Mouse (Mus musculus) megakaryocyte, embryonic 14.5 days (primary cell): ENCODE results near the gene Iqca. TPM values are rescaled to one million over a fixed set of nuclear protein-coding genes. Genes with fewer than 3 reads are reported as not detected.

ENCODE experiments used
- H3K27me3 ChIP-seq: replicated peaks from 2 replicates; pipeline ENCODE3; 2012; ENCODE audit warnings: inconsistent platforms
- H3K36me3 ChIP-seq: replicated peaks from 2 replicates; pipeline ENCODE3; 2012; ENCODE audit warnings: low read length, inconsistent platforms, mixed read lengths
- H3K4me1 ChIP-seq: 2 replicates; pipeline ENCODE4 v1.6.1; 2012; ENCODE audit warnings: inconsistent platforms
- H3K4me3 ChIP-seq: replicated peaks from 2 replicates; pipeline ENCODE3; 2012; ENCODE audit warnings: moderate library complexity, mild to moderate bottlenecking, inconsistent platforms
- H3K9me3 ChIP-seq: 2 replicates; pipeline ENCODE4 v1.6.1; 2012; ENCODE audit warnings: inconsistent platforms
- FLI1 ChIP-seq: IDR thresholded peaks from 2 replicates; pipeline ENCODE4 v1.6.1; 2012; ENCODE audit warnings: low read length, inconsistent platforms, mixed read lengths
- GATA1 ChIP-seq: IDR thresholded peaks from 3 replicates; pipeline ENCODE4 v1.6.1; 2012; ENCODE audit warnings: mixed read lengths, low read length, inconsistent platforms, borderline replicate concordance
- polyA plus RNA-seq: library from polyadenylated mRNA; stranded (reverse); fragments of >175 nt; gene quantifications from 2 replicates; pipeline ENCODE4 v1.2.3, GENCODE M21; 2012; ENCODE audit warnings: low replicate concordance; ENCODE audit not compliant: insufficient read depth

Iqca gene
- polyA plus RNA-seq, 1 experiment: not detected

DNA sequence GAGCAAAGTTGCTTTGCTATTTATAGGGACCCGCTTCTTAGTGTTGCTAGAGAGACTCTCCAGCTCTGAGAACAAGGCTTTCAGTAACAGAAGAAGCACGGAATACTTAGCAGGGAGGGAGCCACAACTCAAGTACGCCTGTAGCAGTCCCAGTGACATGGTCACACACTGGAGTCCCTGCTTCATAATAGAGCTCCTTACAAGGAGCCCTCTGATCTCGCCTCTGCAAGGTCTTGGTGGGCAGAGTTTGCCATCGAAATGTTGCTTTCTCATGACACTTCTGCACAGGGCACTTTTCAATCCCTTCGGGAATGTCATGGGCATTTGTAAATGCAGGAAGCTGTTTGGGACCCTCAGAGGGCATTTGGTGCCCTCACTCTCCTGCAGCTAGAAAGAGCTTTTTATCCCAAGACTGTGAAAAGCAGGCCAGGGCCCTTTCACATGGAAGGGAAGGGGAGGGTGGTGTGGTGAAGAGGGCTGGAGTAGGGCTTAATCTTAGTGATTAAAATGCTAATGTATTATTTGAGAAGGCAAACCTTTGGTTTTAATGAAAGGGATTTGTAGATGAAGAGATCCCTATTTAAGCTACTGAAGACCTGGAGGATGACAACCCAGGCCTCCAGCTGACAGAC is 67.6 kb downstream of the Iqca start:
- Histone ChIP-seq H3K4me3 (no peak overlapping the region), H3K4me1 (no peaks in the 10 kb centered on the region), H3K27me3 (no peaks in the 10 kb centered on the region), H3K36me3 (no peaks in the 10 kb centered on the region), H3K9me3 (peaks cover 5% of the 10 kb centered on the region; the same call in 1 of the 2 replicates)
- no peak for TF ChIP-seq GATA1
- no peak for TF ChIP-seq FLI1

- Histone ChIP-seq H3K4me3 (no peak overlapping the region), H3K36me3 (no peaks in the 10 kb centered on the region), H3K4me1 (no peaks in the 10 kb centered on the region), H3K9me3 (no peaks in the 10 kb centered on the region), H3K27me3 (no peaks in the 10 kb centered on the region)
- TF ChIP-seq GATA1 (no peak), FLI1 (no peak)
These were observed 76.9 kb downstream of the Iqca start for GRCm38 (mm10) chr1:90076291-90076690.

DNA sequence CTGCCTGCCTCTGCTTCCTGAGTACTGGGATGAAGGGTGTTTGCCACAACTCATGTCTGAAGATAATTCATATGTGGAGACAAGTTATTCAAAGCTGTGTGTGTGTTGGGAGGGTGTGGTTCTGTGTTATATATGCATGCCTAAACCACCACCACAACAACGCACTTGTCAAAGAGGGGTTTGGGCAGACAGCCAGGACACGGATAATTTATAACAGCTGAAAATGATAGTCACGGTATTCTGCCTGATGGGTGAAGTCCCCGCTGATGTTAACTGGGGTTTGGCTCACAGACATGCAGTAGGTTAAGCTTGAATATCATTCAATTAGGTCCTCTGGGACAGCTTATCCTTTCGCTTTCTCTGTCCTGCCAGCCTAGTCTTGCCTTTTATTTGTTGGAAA is 78.4 kb downstream of the Iqca start:
- no peaks in the 10 kb centered on the region for H3K4me1 ChIP-seq
- H3K4me3 ChIP-seq: no peak overlapping the region
- TF ChIP-seq FLI1: no peak
- no peak for TF ChIP-seq GATA1
- no peaks in the 10 kb centered on the region for H3K27me3 ChIP-seq
- no peaks in the 10 kb centered on the region for H3K9me3 ChIP-seq
- no peaks in the 10 kb centered on the region for H3K36me3 ChIP-seq

DNA sequence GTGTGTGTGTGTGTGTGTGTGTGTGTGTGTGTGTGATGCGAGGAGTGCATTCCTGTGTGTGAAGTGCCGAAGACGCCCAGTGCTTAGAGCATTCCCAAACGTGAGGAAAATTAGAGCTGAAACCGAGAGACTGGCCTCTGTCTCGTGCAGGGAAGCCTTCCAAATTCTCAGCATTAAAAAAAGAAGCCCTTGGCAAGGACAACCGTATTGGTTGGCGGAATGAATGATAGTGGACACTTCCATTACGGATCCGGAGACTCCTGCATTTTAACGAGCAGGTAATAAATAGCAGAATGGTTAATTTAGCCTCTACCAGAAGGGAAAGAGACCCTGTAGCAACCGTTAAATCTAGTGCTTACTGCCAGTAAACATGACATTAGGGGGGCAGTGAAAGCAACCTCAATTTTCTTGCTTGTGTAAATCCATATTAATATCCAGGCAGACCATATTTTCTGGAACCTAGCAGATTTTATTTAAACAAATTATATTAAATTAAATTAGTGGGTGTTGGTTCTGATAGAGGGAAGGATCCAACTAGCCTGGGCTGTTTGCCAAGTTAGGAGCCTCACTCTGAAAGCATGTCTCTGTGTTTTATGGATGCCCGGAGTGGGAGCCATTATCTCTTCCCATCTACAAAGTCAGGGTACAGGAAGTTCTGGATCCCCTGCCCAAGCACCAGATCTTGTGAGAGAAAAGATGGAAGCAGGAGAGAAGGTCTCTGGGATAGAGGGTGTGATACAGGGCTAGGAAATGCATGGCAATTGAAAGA is 81.2 kb downstream of the Iqca start:
- Histone ChIP-seq H3K9me3 (no peaks in the 10 kb centered on the region), H3K4me3 (no peak overlapping the region), H3K27me3 (no peaks in the 10 kb centered on the region), H3K36me3 (no peaks in the 10 kb centered on the region), H3K4me1 (no peaks in the 10 kb centered on the region)
- TF ChIP-seq GATA1 (no peak), FLI1 (no peak)

DNA sequence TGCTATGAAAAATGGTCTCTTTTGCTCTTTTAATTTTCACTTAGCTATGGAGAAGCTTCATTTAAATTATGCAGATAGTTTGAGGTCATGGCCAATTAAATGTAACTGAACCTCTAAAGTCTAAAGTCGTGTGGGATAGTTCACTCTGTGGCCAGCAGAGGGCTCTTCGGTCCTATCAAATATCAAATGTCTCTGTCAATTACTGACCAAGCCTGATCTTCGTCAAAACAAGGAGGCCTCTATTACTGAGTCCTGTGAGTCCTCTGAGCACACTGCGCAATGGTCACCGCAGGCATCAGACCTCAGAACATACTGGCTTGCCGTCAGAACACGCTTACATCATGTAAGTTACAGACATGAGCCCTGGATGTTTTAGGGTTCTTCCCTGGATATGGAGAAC is 92.6 kb downstream of the Iqca start:
- no peaks in the 10 kb centered on the region for H3K36me3 ChIP-seq
- TF ChIP-seq FLI1: no peak
- no peak for TF ChIP-seq GATA1
- no peak overlapping the region for H3K4me3 ChIP-seq
- peaks cover 15% of the 10 kb centered on the region for H3K9me3 ChIP-seq
- peaks cover 18% of the 10 kb centered on the region for H3K27me3 ChIP-seq
- no peaks in the 10 kb centered on the region for H3K4me1 ChIP-seq

DNA sequence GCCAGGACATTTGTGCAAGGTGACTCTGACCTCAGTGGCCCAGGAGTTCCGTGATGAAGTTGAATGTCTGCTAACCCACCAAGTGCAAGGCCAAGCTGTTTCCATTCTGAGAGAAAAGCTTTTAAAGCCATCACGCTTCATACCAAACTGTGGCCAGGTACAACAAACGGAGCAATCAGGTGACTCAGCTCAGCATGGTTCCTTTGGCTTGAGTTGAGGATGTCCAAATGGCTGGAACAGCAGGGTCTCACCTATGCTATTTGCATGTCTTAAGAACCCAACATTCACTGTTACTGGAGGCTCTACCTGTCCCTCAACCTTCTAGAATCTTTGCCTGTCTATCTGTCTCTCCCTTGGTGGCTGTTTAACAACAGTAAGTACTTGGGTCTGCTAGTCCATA is 93.1 kb downstream of the Iqca start:
- H3K4me1 ChIP-seq: no peaks in the 10 kb centered on the region
- no peak for TF ChIP-seq FLI1
- TF ChIP-seq GATA1: no peak
- H3K4me3 ChIP-seq: no peak overlapping the region
- peaks cover 19% of the 10 kb centered on the region for H3K27me3 ChIP-seq
- peaks cover 15% of the 10 kb centered on the region for H3K9me3 ChIP-seq
- no peaks in the 10 kb centered on the region for H3K36me3 ChIP-seq

DNA sequence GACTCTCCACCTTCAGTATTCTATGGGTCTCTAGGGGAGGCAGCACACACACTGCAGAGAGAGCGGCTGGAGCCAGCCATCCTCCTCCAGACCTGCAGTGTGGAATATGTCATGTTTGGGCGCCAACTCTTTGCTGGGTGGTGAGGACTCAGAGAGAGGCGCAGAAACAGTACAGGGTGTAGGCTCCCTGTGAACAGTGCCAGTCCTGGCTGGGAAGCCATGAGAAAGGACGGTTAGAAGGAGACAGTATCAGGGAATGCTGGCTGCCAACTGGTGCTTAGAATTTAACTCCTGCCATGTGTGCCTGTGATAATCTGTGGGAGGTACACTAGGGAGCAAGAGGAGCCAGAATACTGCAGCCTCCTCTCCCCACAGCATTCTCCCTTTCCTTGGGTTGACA is 98.2 kb downstream of the Iqca start:
- Histone ChIP-seq H3K4me3 (no peak overlapping the region), H3K4me1 (peaks cover 4% of the 10 kb centered on the region; the same call in 1 of the 2 replicates), H3K27me3 (peaks cover 28% of the 10 kb centered on the region), H3K36me3 (no peaks in the 10 kb centered on the region), H3K9me3 (peaks cover 17% of the 10 kb centered on the region)
- TF ChIP-seq GATA1 (no peak), FLI1 (no peak)

- no peak for TF ChIP-seq GATA1
- no peak for TF ChIP-seq FLI1
- 0 out of 2 replicates have a peak, but pooled peaks cover 2% of the 10 kb centered on the region for H3K9me3 ChIP-seq
These were observed 101.9 kb downstream of the Iqca start for GRCm38 (mm10) chr1:90051347-90051746.

DNA sequence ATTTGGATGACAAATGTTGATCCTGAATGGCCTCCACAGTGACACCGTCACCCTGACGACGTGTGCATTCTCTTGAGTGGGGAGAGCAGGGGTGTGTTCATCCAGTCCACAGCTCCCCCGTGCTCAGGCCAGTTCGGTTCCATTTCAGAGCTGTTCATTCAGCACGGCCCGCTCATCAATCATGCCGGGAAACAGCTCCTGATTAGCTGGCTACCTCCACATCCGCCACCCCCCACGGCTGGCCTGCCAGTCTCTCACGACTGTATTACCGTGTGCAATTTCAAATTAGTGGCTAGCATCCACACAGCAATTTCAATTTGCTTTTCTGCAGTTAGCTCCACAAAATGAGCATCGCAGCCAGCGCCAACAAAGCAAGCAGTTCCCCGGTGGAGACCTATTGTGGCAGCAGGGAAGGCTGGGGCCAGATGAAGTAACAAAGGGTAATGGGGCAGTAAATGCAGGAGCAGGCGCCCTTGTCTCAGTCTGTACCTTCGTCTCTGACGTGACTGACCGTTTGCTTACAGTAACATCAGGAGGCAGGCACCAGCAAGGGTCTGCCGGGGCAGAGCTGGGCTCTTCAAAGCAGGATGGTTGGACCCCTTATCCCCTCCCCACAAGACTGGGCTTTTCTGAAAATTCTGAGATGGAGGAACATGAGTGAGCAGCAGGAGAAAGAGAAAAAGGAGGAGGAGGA is 103.0 kb downstream of the Iqca start:
- Histone ChIP-seq H3K4me1 (peaks cover 5% of the 10 kb centered on the region; the same call in 1 of the 2 replicates), H3K36me3 (no peaks in the 10 kb centered on the region), H3K9me3 (0 out of 2 replicates have a peak, but pooled peaks cover 2% of the 10 kb centered on the region), H3K4me3 (no peak overlapping the region), H3K27me3 (peaks cover 40% of the 10 kb centered on the region)
- TF ChIP-seq FLI1 (no peak), GATA1 (no peak)

More at GRCm38 (mm10) chr1:90051347-90051746, 101.9 kb downstream of the Iqca start:
- Histone ChIP-seq H3K27me3 (peaks cover 40% of the 10 kb centered on the region), H3K4me1 (peaks cover 5% of the 10 kb centered on the region; the same call in 1 of the 2 replicates), H3K4me3 (no peak overlapping the region), H3K36me3 (no peaks in the 10 kb centered on the region)

GRCm38 (mm10) chr1:90028305-90028704 is 124.9 kb downstream of the Iqca start:
- peaks cover 9% of the 10 kb centered on the region for H3K27me3 ChIP-seq
- no peaks in the 10 kb centered on the region for H3K9me3 ChIP-seq
- TF ChIP-seq FLI1 (no peak), GATA1 (no peak)

DNA sequence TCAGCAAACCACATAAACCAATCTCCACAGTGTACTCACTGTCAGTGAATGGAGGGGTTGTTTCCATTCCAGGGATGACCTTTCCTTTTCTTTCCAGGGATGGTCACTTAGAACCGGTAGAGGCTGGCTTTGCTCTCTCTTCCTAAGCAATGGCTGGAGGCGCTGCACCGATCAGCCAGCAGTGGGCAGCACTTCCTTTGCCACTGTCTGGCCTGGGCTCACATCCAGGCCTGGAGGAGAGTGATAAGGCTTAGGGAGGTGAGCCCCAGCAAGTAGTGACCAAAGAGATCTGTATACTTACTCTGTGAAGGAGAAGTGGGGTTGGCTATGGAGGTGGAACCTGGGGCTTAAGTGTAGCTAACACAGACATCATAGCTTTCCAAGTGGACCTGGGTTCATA is 126.3 kb downstream of the Iqca start:
- peaks cover 9% of the 10 kb centered on the region for H3K27me3 ChIP-seq
- H3K36me3 ChIP-seq: no peaks in the 10 kb centered on the region
- TF ChIP-seq GATA1: no peak
- no peak for TF ChIP-seq FLI1
- H3K9me3 ChIP-seq: no peaks in the 10 kb centered on the region
- peaks cover 7% of the 10 kb centered on the region for H3K4me1 ChIP-seq
- no peak overlapping the region for H3K4me3 ChIP-seq

More at GRCm38 (mm10) chr1:90028305-90028704, 124.9 kb downstream of the Iqca start:
- Histone ChIP-seq H3K4me1 (peaks cover 7% of the 10 kb centered on the region), H3K36me3 (no peaks in the 10 kb centered on the region), H3K4me3 (no peak overlapping the region)
